Comparison of ENCODE assay signal across 11 mouse cellular contexts in the genomic region with DNA sequence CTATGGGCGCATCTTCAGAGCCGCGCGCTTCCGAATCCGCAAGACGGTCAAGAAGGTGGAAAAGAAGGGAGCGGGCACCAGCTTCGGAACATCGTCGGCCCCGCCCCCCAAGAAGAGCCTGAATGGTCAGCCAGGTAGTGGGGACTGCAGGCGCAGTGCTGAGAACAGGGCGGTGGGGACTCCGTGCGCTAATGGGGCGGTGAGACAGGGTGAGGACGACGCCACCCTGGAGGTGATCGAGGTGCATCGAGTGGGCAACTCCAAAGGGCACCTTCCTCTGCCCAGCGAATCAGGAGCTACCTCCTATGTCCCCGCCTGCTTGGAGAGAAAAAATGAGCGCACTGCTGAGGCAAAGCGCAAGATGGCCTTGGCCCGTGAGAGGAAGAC. TPM values are rescaled to one million over a fixed set of nuclear protein-coding genes. Genes with fewer than 3 reads are reported as not detected.
DNase-seq lines count a peak whose midpoint lies in the region; ATAC-seq and TF ChIP-seq lines count a peak whose summit lies in the region.
"Had no signal": no experiment of that assay in that cellular context is flagged by ENCODE, and none has a peak within 500 bp of the region (broad histone marks: within the 10 kb centered on the region; RNA-seq: fewer than 3 reads in every experiment).

No protein-coding gene starts in this region.

- peaks cover 38% of the 10 kb centered on the region for H3K27me3 ChIP-seq in megakaryocyte, embryonic 14.5 days (replicated peaks)
- peaks cover 52% of the 10 kb centered on the region for H3K27me3 ChIP-seq in embryonic facial prominence, embryonic 13.5 days
- peaks cover 37% of the 10 kb centered on the region for H3K27me3 ChIP-seq in hindbrain, embryonic 11.5 days (ENCODE audit: control insufficient read depth, insufficient read depth, low read length)
- peaks cover 52% of the 10 kb centered on the region for H3K27me3 ChIP-seq in neural tube, embryonic 13.5 days
- peaks cover 29% of the 10 kb centered on the region for H3K27me3 ChIP-seq in liver, postnatal 0 days (ENCODE audit: insufficient read depth, low read length)

- H3K4me3 ChIP-seq in megakaryocyte, embryonic 14.5 days (replicated peaks), result peak overlapping the region; percentile 28
- H3K4me3 ChIP-seq in embryonic facial prominence, embryonic 13.5 days, result peak overlapping the region; percentile 25
- H3K4me3 ChIP-seq in hindbrain, embryonic 11.5 days (ENCODE audit: low read depth, low read length), result peak overlapping the region; percentile 29
- peak overlapping the region; percentile 45 for H3K4me3 ChIP-seq in neural tube, embryonic 13.5 days
- H3K4me3 ChIP-seq in liver, postnatal 0 days (ENCODE audit: low read depth, low read length), result no peak overlapping the region
- H3K4me3 ChIP-seq: myocyte had no signal

- no peaks in the 10 kb centered on the region for H3K36me3 ChIP-seq in megakaryocyte, embryonic 14.5 days (replicated peaks; ENCODE audit: low read length)
- no peaks in the 10 kb centered on the region for H3K36me3 ChIP-seq in embryonic facial prominence, embryonic 13.5 days
- H3K36me3 ChIP-seq in hindbrain, embryonic 11.5 days (ENCODE audit: control insufficient read depth, insufficient read depth, low read length), result no peaks in the 10 kb centered on the region
- H3K36me3 ChIP-seq in neural tube, embryonic 13.5 days, result no peaks in the 10 kb centered on the region
- H3K36me3 ChIP-seq in liver, postnatal 0 days (replicated peaks; ENCODE audit: insufficient read depth, low read length), result no peaks in the 10 kb centered on the region
- H3K36me3 ChIP-seq: G1E had no signal

- peak; percentile 27 for DNase-seq in hindbrain, embryonic 11.5 days (ENCODE audit: low spot score)
- no peak for DNase-seq in retina, postnatal 1 day
- DNase-seq in liver, postnatal 0 days, result no peak
- DNase-seq: adrenal gland, postnatal 10 days had no signal

- ATAC-seq in megakaryocyte, adult 5-6 weeks (ENCODE audit: poor library complexity, severe bottlenecking), result no peak
- no peak for ATAC-seq in embryonic facial prominence, embryonic 13.5 days (ENCODE audit: insufficient number of reproducible peaks, insufficient read depth, low FRiP score, low TSS enrichment, low read depth)
- 0 out of 2 replicates have a peak, but pooled peaks have one; percentile 15 for ATAC-seq in hindbrain, embryonic 11.5 days (ENCODE audit: low FRiP score)
- ATAC-seq in neural tube, embryonic 13.5 days (ENCODE audit: low read depth), result peak; percentile 61; the same call in 1 of the 2 replicates
- ATAC-seq in liver, postnatal 0 days, result no peak

- WGBS in embryonic facial prominence, embryonic 13.5 days, result 1% methylated on average over 26 of the region's 26 CpGs
- 4% methylated on average over 26 of the region's 26 CpGs for WGBS in hindbrain, embryonic 11.5 days
- under 1% methylated on average over 26 of the region's 26 CpGs for WGBS in neural tube, embryonic 13.5 days
- WGBS in liver, postnatal 0 days (ENCODE audit: insufficient replicate concordance), result 3% methylated on average over 26 of the region's 26 CpGs

- H3K4me2 ChIP-seq in embryonic facial prominence, embryonic 13.5 days, result peak overlapping the region; percentile 45
- H3K4me2 ChIP-seq in hindbrain, embryonic 11.5 days (replicated peaks; ENCODE audit: low read depth, low read length), result peak overlapping the region; percentile 36
- peak overlapping the region; percentile 75 for H3K4me2 ChIP-seq in neural tube, embryonic 13.5 days
- H3K4me2 ChIP-seq in liver, postnatal 0 days (ENCODE audit: low read depth, low read length), result no peak overlapping the region

- TF ChIP-seq EP300 in liver, postnatal 0 days (IDR thresholded peaks at IDR 0.05; ENCODE audit: low read depth), result no peak

- no peak overlapping the region for H3K27ac ChIP-seq in embryonic facial prominence, embryonic 13.5 days
- H3K27ac ChIP-seq in hindbrain, embryonic 11.5 days (ENCODE audit: low read depth, low read length), result no peak overlapping the region
- H3K27ac ChIP-seq in neural tube, embryonic 13.5 days (replicated peaks), result no peak overlapping the region
- no peak overlapping the region for H3K27ac ChIP-seq in liver, postnatal 0 days (ENCODE audit: low read depth)

- peaks cover 12% of the 10 kb centered on the region; the same call in 1 of the 2 replicates for H3K4me1 ChIP-seq in megakaryocyte, embryonic 14.5 days
- peaks cover 10% of the 10 kb centered on the region for H3K4me1 ChIP-seq in embryonic facial prominence, embryonic 13.5 days
- H3K4me1 ChIP-seq in hindbrain, embryonic 11.5 days (replicated peaks; ENCODE audit: control insufficient read depth, insufficient read depth, low read length), result 0 out of 2 replicates have a peak, but pooled peaks cover 5% of the 10 kb centered on the region
- H3K4me1 ChIP-seq in neural tube, embryonic 13.5 days (replicated peaks), result peaks cover 17% of the 10 kb centered on the region
- H3K4me1 ChIP-seq in liver, postnatal 0 days (ENCODE audit: insufficient read depth), result no peaks in the 10 kb centered on the region

- H3K9ac ChIP-seq in embryonic facial prominence, embryonic 13.5 days, result no peak overlapping the region
- no peak overlapping the region for H3K9ac ChIP-seq in hindbrain, embryonic 11.5 days (ENCODE audit: low read depth, low read length)
- peak overlapping the region; percentile 63 for H3K9ac ChIP-seq in neural tube, embryonic 13.5 days
- H3K9ac ChIP-seq in liver, postnatal 0 days (replicated peaks), result no peak overlapping the region

- peaks cover 9% of the 10 kb centered on the region; the same call in 1 of the 2 replicates for H3K9me3 ChIP-seq in megakaryocyte, embryonic 14.5 days
- no peaks in the 10 kb centered on the region for H3K9me3 ChIP-seq in embryonic facial prominence, embryonic 13.5 days
- H3K9me3 ChIP-seq in hindbrain, embryonic 11.5 days (ENCODE audit: control insufficient read depth, low read length), result no peaks in the 10 kb centered on the region
- H3K9me3 ChIP-seq in neural tube, embryonic 13.5 days, result no peaks in the 10 kb centered on the region
- no peaks in the 10 kb centered on the region for H3K9me3 ChIP-seq in liver, postnatal 0 days (ENCODE audit: low read length)
- H3K9me3 ChIP-seq: G1E had no signal

- no peak for TF ChIP-seq CTCF in liver, postnatal 0 days (IDR thresholded peaks at IDR 0.05; ENCODE audit: low read depth)

RNA-seq across cellular contexts. Expression of a gene that starts 1.4 kb away (rescaled TPM):
- polyA plus RNA-seq in megakaryocyte, embryonic 14.5 days (2012; ENCODE audit: insufficient read depth, low replicate concordance), result not detected in 2 replicates
- not detected in 2 replicates for total RNA-seq in megakaryocyte, adult 5-6 weeks (2015)
- not detected in 2 replicates for total RNA-seq in megakaryocyte, adult 5-6 weeks (2017)
- polyA plus RNA-seq in embryonic facial prominence, embryonic 13.5 days (2015; fragmentation: Nextera tagmentation; extraction: Ambion mirVana), result 0.10 and 0.13 TPM in 2 replicates
- polyA plus RNA-seq in hindbrain, embryonic 11.5 days (2014; fragmentation: Nextera tagmentation; extraction: Ambion mirVana), result 0.56 and 0.81 TPM in 2 replicates
- polyA plus RNA-seq in neural tube, embryonic 13.5 days (2015; fragmentation: Nextera tagmentation; extraction: Ambion mirVana), result 1.2 and 1.4 TPM in 2 replicates
- polyA plus RNA-seq in liver, postnatal 0 days (2015; fragmentation: Nextera tagmentation; extraction: Ambion mirVana), result not detected in 2 replicates
- total RNA-seq: adrenal gland, postnatal 10 days had no signal
- polyA plus RNA-seq: G1E; liver, embryonic 16.5 days; myocyte had no signal

Comparison
In these comparisons a context has a peak if more than half of its experiments do, and no peak if none do; other contexts are left out.
1. ATAC-seq: peak in hindbrain, embryonic 11.5 days (single experiment) and neural tube, embryonic 13.5 days (single experiment); none in megakaryocyte, adult 5-6 weeks (single experiment), embryonic facial prominence, embryonic 13.5 days (single experiment) and liver, postnatal 0 days (single experiment).